Mouse (Mus musculus): ENCODE data around the gene Dock7. TPM values are rescaled to one million over a fixed set of nuclear protein-coding genes. Genes with fewer than 3 reads are reported as not detected.

Dock7 gene
- total RNA-seq, 2 experiments from 2014 or later = 6.4 to 9.1 TPM

GRCm38 (mm10) chr4:99143323-99143722 lies 22.6 kb upstream of the Dock7 start:
- Histone ChIP-seq H3K4me3 (no peak overlapping the region), H3K27ac (no peak overlapping the region)
- DNase-seq = no peak
- intact Hi-C loops (cut with DNase I) = no loop called here
- no peak for TF ChIP-seq CTCF (IDR thresholded peaks at IDR 0.05)

DNA sequence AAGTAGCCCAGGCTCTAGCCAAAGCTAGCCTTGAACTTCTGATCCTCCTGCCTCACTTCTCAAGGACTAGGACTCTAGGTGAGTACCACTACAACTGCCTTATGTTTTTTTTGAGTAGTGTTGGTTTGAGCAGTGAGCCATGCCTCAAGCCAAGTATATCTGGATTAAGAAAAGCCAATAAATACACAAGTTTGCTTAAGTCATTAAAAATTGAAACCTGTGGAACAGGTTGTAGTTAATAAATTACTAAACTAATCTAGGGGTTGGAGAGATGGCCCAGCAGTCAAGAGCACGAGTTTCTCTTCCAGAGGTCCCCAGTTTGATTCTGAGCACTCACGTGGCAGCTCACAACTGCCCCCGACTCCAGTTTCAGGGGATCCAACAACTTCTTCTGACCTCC lies 20.9 kb upstream of the Dock7 start:
- TF ChIP-seq CTCF (IDR thresholded peaks at IDR 0.05) = no peak

DNA sequence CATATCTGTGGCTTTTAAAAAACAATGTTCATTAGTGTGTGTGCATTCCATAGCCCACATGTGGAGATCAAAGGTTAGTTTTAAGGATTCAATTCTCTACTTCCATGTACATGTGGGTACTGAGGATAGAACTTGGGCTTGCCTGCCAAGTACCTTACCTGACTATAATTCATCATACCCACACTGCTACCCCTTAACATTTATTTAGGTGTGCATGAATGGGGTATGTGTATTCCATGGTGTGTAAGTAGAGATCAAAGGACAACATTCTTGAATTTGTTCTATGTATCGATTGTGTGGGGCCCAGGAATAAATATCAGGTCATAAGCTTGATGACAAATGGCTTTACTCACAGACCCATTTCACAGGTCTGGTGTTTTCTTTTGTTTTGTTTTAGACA lies 20.5 kb upstream of the Dock7 start:
- TF ChIP-seq CTCF (IDR thresholded peaks at IDR 0.05) = no peak
- no peak overlapping the region for H3K4me3 ChIP-seq
- no peak overlapping the region for H3K27ac ChIP-seq
- intact Hi-C loops (cut with DNase I) = no loop called here
- no peak for DNase-seq

More for the DNA sequence above, 20.9 kb upstream of the Dock7 start:
- no peak overlapping the region for H3K4me3 ChIP-seq
- DNase-seq = no peak
- intact Hi-C loops (cut with DNase I) = no loop called here
- no peak overlapping the region for H3K27ac ChIP-seq

DNA sequence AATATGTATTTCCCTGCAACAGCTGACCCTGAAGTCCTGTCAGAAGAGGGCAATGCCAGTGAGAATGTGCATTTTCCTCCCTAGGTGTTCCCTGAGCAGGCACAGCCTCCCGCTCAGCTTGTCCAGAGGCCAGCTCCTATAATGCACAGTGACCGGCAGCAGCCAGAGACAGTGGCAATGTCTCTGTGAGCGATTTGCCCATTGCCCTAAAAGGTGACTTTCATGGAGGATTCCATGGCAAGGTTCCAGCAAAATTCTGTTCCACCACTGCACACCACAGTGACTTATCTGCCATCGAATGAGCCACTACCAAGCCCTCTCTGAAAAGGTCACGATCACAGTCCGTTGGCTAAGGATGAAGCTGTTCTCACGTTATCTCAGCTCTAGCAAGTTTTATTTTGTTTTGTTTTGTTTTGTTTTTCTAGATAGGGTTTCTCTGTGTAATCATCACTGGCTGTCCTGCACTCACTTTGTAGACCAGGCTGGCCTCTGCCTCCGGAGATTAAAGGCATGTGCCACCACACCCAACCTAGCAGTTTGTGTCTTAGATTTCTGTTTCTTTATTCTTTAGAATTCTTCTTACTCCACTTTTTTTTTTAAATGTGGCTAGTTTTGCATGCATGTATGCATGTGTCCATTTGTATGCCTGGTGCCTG lies 17.4 kb upstream of the Dock7 start:
- Histone ChIP-seq H3K27ac (no peak overlapping the region), H3K4me3 (no peak overlapping the region)
- no peak for DNase-seq
- TF ChIP-seq CTCF (IDR thresholded peaks at IDR 0.05) = no peak
- intact Hi-C loops (cut with DNase I) = no loop called here

DNA sequence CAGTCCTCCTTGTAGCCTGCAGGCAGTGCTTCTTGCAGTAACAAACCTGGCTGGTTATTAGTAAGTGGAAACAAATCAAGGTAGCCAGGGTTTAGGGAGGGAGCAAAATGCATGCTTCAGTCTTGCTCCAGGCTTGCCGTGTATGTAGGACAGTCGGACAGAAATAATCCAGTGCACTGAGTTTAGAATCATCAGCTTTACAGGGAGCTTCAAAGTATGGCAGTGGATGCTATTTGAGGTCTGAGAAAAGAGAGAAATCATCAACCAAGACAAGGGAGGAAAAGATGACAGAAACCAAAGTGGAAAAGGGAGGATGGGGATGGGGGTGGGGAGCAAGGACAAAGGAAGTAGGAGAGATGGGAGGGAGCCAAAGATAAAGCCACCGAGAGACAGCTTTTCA lies 13.8 kb upstream of the Dock7 start:
- no peak overlapping the region for H3K27ac ChIP-seq
- intact Hi-C loops (cut with DNase I) = no loop called here
- no peak overlapping the region for H3K4me3 ChIP-seq
- TF ChIP-seq CTCF (IDR thresholded peaks at IDR 0.05) = no peak
- DNase-seq = no peak

DNA sequence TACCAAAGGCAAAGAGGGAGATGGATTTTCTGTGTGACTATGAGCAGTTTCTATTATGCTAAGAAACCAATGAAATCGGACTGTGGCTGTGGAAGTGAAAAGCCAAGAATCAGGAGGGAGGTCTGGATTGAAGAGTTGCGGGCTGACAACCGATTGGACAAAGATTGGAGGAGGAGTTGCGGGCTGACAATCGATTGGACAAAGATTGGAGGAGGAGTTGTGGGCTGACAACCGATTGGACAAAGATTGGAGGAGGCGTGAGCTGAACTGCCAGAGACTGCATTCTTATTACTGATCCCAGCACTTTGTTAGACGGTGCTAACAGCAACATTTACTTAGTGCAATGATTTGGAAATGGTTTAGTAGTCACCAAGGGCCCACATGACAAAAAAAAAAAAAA lies 12.6 kb upstream of the Dock7 start:
- DNase-seq = no peak
- no peak overlapping the region for H3K27ac ChIP-seq
- intact Hi-C loops (cut with DNase I) = no loop called here
- TF ChIP-seq CTCF (IDR thresholded peaks at IDR 0.05) = no peak
- H3K4me3 ChIP-seq = no peak overlapping the region

DNA sequence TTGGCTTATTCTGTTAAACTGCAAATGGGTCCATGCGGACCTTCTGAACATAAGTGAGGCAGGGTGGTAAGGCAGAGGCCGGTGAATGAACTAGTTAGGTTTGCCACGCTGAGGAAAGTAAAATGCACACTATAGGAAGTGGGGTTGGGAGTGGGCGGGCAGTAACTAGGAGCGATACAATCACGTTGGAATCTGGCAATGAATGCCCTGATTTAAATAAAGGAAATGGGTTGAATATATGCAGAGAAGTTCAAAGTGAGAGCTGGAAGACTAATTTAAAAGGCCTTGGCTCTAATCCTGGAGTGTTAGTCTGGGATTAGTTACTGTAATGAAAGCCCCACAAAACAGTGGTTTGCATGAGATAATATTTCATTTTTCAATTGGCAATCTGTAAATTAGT lies 12.0 kb upstream of the Dock7 start:
- TF ChIP-seq CTCF (IDR thresholded peaks at IDR 0.05) = no peak
- intact Hi-C loops (cut with DNase I) = no loop called here
- DNase-seq = no peak
- H3K27ac ChIP-seq = no peak overlapping the region
- H3K4me3 ChIP-seq = no peak overlapping the region

GRCm38 (mm10) chr4:99131227-99131653 lies 10.5 kb upstream of the Dock7 start:
- Histone ChIP-seq H3K4me3 (no peak overlapping the region), H3K27ac (no peak overlapping the region)
- intact Hi-C loops (cut with DNase I) = no loop called here
- no peak for TF ChIP-seq CTCF (IDR thresholded peaks at IDR 0.05)
- no peak for DNase-seq

DNA sequence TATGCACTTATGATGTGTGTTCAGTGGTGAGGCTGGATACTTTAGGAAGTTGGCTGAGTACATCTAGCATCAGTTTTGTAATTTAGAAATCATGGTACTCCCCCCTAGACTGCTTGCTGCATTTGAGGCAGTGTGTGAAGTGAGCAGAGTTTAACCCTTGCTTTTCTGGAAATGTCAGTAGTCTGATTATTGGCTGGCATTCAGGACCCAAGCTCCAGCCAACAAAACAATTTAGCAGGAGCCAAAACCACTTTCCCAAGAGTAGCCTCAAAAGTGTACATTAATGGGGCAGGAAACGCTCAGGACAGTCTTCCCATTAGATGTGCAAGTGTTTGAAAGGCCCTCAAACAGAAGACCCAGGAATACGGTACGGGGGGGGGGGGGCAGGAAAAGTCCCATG lies 2.8 kb upstream of the Dock7 start:
- Histone ChIP-seq H3K4me3 (no peak overlapping the region), H3K27ac (no peak overlapping the region)
- DNase-seq = no peak
- intact Hi-C loops (cut with DNase I) = loop anchor here (5.0 kb wide), 1 partner anchor 39 kb away; no protein-coding TSS in a partner anchor
- no peak for TF ChIP-seq CTCF (IDR thresholded peaks at IDR 0.05)

DNA sequence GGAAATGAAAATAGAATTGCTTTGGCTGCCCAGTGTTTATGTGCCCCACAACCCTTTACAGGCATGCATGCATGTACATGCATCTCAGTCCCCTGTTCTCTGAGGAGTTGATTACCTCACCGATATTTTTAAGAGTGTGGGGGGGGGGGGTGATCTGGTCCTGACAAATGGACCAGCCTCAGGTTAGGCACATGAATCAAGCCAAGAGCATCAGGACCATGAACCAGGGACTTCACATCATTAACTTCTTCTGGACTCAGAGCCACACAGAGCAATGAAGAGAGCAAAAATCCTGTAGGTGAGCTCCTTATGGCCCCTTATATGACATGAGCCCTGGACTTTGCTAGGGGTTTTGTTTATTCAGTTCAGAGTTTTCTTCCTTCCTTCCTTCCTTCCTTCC lies 2.1 kb upstream of the Dock7 start:
- Histone ChIP-seq H3K27ac (no peak overlapping the region), H3K4me3 (no peak overlapping the region)
- no peak for TF ChIP-seq CTCF (IDR thresholded peaks at IDR 0.05)
- intact Hi-C loops (cut with DNase I) = loop anchor here (5.0 kb wide), 1 partner anchor 40 kb away; no protein-coding TSS in a partner anchor
- no peak for DNase-seq

- no peak for TF ChIP-seq CTCF (IDR thresholded peaks at IDR 0.05)
- no peak for DNase-seq
- intact Hi-C loops (cut with DNase I) = loop anchor here (5.0 kb wide), 1 partner anchor 40 kb away; no protein-coding TSS in a partner anchor
- H3K27ac ChIP-seq = no peak overlapping the region
- no peak overlapping the region for H3K4me3 ChIP-seq
These were observed 1.3 kb upstream of the Dock7 start for GRCm38 (mm10) chr4:99122047-99122446.

- H3K4me3 ChIP-seq = peak overlapping the region; percentile 96
- peak overlapping the region; percentile 85 for H3K27ac ChIP-seq
- no peak for TF ChIP-seq CTCF (IDR thresholded peaks at IDR 0.05)
- no peak for DNase-seq
- intact Hi-C loops (cut with DNase I) = loop anchor here (2.0 to 5.0 kb wide), 2 partner anchors 41 to 62 kb away; no protein-coding TSS in a partner anchor
These were observed 524 bp upstream of the Dock7 start for GRCm38 (mm10) chr4:99121123-99121755.

- no peak for DNase-seq
- peak overlapping the region; percentile 11 for H3K4me3 ChIP-seq
- intact Hi-C loops (cut with DNase I) = no loop called here
- no peak for TF ChIP-seq CTCF (IDR thresholded peaks at IDR 0.05)
- H3K27ac ChIP-seq = no peak overlapping the region
These were observed 1.7 kb downstream of the Dock7 start for GRCm38 (mm10) chr4:99119051-99119450.

DNA sequence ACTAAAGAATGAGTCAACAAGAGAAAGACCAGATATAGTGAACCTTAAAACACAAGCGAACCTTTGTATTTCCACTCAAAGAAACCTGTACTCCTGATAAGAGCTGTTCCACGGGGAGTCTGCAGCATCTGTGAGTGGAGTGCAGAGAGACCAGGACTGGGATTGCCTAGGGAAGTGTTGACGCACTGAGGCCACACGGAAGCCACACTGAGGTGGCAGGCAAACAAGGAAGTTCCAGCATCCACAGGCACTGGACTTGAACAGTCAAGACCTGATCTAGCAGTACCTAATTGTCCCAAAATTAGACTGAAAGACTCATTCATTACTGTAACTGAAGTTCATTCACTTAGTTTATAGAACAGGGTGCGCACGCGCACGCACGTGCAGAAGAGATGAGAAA lies 4.9 kb downstream of the Dock7 start:
- TF ChIP-seq CTCF (IDR thresholded peaks at IDR 0.05) = no peak
- intact Hi-C loops (cut with DNase I) = no loop called here
- no peak overlapping the region for H3K4me3 ChIP-seq
- no peak for DNase-seq
- H3K27ac ChIP-seq = no peak overlapping the region

Measured in gastrocnemius, adult 2 months (tissue).